Mouse (Mus musculus) urinary bladder, postnatal 25 days (tissue): ENCODE results near the gene Ugt1a9.

Experiments
- DNase-seq: peaks from one replicate; pipeline ENCODE4 v3.0.0; 2022; ENCODE audit warnings: low spot score

Ugt1a9 gene

GRCm38 (mm10) chr1:88179657-88180056 lies 109.1 kb downstream of the Ugt1a9 start:
- no peak for DNase-seq

DNA sequence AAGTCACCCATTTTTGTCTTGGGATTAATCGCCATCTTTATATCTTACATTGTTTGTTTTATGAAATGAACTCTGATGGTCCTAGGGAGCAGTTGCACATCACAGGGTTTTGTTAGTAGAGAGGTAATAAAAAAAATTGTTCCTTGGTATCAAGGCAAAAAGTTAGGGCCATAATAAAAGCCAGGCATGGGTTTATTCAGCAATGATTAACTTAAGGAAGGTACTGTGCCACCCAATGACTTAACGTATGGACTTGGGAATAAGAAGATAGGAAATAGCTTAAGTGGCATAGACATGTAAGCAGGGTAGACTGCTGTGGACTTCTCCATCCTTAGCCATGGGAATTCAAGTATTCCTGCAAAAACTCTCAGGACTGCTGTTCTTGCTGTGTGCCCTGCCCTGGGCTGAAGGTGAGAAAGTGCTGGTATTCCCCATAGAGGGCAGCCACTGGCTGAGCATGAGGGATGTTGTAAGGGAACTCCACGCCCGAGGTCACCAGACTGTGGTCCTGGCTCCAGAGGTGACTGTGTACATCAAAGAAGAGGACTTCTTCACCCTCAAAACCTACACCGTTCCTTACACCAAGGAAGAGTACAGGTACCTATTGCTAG lies 115.8 kb downstream of the Ugt1a9 start:
- DNase-seq: no peak

GRCm38 (mm10) chr1:88192136-88192535 lies 121.5 kb downstream of the Ugt1a9 start:
- DNase-seq: no peak

GRCm38 (mm10) chr1:88195687-88196086 lies 125.1 kb downstream of the Ugt1a9 start:
- no peak for DNase-seq

- no peak for DNase-seq
Measured at GRCm38 (mm10) chr1:88197443-88197842, 126.8 kb downstream of the Ugt1a9 start.

DNA sequence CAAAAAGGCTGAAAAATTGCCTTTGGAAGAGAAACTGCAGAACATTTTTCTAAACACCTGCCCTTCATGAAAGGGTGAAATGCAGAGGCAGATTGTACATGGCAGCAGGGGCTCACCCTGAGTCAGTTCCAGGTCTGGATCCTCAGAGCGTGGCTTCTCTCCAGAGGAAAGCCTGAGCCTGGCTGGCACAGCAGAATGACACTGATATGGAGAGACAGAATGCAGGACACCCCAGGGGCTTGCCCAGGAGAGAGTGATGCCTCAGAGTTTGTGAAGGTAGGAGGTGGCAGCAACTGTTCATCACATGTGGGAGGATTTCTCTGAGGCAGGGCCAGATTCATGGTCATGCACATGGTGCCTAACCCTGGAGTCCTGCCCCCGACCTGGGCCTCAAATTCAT lies 129.4 kb downstream of the Ugt1a9 start:
- DNase-seq: no peak

DNA sequence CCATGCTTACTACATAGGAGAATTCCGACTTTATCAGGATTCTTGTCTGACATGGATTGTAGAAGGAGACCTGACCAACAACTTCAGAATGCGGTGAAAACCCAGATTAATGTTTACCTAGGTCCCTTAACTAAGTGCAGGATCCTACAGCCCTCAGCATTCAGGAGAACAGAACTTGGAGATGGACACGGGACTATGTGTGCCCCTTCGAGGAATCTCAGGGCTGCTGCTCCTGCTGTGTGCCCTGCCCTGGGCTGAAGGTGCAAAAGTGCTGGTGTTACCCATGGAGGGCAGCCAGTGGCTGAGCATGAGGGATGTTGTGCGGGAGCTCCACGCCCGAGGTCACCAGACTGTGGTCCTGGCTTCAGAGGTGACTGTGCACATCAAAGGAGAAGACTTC lies 129.9 kb downstream of the Ugt1a9 start, which contains the start of gene Ugt1a2:
Gene Ugt1a2, plus strand, starts transcription at position 146 of the 400 bp plus-strand sequence.
- DNase-seq: no peak

- DNase-seq: no peak
Measured at GRCm38 (mm10) chr1:88205294-88205922, 134.8 kb downstream of the Ugt1a9 start, which contains the start of gene Dnajb3. Gene Dnajb3 (minus strand): TSS chr1:88205782.

GRCm38 (mm10) chr1:88206843-88207479 lies 136.4 kb downstream of the Ugt1a9 start:
- DNase-seq: no peak

GRCm38 (mm10) chr1:88211812-88212211 lies 141.2 kb downstream of the Ugt1a9 start, which contains the start of gene Ugt1a1:
Gene Ugt1a1 (plus strand): TSS chr1:88211959.
- DNase-seq: peak; percentile 60

GRCm38 (mm10) chr1:88212341-88213045 lies 141.9 kb downstream of the Ugt1a9 start:
- no peak for DNase-seq

DNA sequence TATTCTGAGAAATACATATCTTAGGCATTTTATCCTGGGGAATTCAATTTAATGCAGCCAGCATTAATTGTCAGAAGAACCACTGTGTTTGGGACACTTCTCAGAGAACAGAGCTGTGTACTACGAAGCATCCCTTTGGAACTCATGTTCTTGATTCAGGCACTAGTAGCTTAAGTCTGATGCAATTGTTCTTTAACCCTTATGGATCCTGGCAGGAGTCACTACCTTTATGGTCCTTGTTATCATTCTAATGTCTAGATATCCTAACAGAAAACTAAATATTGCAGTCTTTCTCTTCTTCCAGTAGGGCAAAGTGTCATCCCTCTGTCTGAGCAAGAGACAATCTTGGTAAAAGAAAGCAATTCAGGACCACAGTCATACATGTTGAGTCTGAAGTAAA lies 142.5 kb downstream of the Ugt1a9 start:
- no peak for DNase-seq

GRCm38 (mm10) chr1:88213766-88214461 lies 143.3 kb downstream of the Ugt1a9 start:
- DNase-seq: no peak

- no peak for DNase-seq
Measured at GRCm38 (mm10) chr1:88214462-88214952, 143.9 kb downstream of the Ugt1a9 start.

DNA sequence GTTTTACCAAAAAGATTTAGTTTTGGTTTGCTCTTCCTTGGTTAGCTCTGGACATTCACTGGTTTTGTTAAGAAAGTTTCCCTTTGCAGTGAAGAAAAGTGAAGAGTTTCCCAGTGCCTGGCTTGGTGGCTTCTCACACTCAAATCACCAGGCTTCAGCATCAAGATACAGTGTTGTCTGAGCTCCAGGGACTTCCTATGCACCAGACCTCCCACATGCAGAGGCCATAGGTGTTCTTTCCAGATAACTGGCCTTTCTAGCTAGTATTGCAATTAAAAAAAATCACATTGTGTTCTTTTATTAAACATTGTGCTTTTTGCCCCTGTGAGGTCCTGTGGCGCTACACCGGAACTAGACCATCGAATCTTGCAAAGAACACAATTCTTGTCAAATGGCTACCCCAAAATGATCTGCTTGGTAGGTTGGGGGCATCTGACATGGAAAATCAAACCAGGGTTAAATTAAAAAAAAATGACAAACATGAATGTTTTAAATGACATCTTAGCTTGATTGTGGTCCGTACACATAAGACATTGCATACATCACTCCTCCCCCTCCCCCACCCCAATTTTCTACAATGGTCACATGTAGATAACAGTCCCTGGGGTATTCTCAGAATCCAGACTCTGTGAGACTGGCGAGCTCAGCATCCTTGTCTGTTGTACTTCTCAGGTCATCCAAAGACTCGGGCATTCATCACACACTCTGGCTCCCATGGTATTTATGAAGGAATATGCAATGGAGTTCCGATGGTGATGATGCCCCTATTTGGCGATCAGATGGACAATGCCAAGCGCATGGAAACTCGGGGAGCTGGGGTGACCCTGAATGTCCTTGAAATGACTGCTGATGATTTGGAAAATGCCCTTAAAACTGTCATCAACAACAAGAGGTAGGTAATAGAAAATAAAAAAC lies 145.1 kb downstream of the Ugt1a9 start:
- DNase-seq: no peak

- DNase-seq: no peak
Measured at GRCm38 (mm10) chr1:88216551-88216950, 146.0 kb downstream of the Ugt1a9 start.

DNA sequence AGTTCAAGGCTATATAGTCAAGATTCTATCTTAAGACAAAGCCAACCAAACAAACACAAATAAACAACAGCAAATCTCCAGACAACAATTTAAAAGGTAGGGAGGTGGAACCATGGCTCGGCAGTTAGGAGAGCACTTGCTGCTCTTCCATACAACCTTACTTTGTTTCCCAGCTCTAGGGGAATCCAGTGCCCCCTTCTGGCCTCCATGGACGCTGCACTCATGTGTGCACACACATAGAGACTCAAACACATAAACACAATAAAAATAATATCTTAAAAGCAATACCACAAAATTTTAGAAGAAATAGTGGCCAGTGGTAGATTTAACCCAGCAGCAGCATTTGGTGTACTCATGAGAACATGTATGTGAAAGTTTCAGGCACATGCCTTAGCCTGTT lies 146.5 kb downstream of the Ugt1a9 start:
- no peak for DNase-seq

GRCm38 (mm10) chr1:88217576-88217975 lies 147.0 kb downstream of the Ugt1a9 start:
- no peak for DNase-seq

DNA sequence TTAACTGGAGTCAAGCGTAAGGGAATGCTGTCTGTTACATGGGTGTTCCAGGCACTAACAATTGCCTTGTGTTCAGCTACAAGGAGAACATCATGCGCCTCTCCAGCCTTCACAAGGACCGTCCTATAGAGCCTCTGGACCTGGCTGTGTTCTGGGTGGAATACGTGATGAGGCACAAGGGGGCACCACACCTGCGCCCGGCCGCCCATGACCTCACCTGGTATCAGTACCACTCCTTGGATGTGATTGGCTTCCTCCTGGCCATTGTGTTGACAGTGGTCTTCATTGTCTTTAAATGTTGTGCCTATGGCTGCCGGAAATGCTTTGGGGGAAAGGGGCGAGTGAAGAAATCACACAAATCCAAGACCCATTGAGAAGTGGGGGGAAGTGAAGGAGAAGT lies 147.5 kb downstream of the Ugt1a9 start:
- no peak for DNase-seq

DNA sequence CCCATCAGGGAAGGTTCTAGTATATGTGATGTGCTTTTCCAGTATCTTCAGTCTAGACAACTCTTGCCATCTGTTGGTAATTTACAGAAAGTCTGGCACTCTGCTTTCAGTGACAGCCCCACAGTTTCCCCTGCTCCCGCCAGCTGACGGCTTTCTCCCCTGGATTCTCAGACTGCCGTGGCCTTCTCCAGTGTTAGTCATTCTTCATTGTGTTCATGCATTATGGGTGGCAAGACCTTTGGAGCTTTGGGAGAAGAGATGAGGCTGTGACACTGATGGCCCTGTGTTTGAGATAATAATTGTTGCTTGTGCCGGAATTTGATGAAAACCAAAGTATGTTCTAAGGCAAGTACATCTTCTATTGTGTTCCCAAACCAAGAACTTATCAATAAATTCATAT lies 148.0 kb downstream of the Ugt1a9 start:
- DNase-seq: no peak

- no peak for DNase-seq
Measured at GRCm38 (mm10) chr1:88219054-88219453, 148.5 kb downstream of the Ugt1a9 start.
